In genomic region chr12:81776191-81776590, GRCm38 (mm10) we compare ENCODE assay signal across 10 mouse cellular contexts. TPM values are rescaled to one million over a fixed set of nuclear protein-coding genes. Genes with fewer than 3 reads are reported as not detected.
A peak's percentile ranks its signal among the peaks of the same experiment; 100 is the strongest.
DNase-seq lines count a peak whose midpoint lies in the region; TF ChIP-seq lines count a peak whose summit lies in the region.
"Had no signal": no experiment of that assay in that cellular context is flagged by ENCODE, and none has a peak within 500 bp of the region (broad histone marks: within the 10 kb centered on the region; RNA-seq: fewer than 3 reads in every experiment).

No protein-coding gene starts in this region.

- TF ChIP-seq CTCF in lung, adult 2 months (IDR thresholded peaks at IDR 0.05; ENCODE audit: insufficient read depth, low read length) = no peak

- H3K27ac ChIP-seq in heart, embryonic 10.5 days = no peak overlapping the region

- peak; percentile 67 for DNase-seq in heart, adult 11 months
- no peak for DNase-seq in heart, embryonic 10.5 days (ENCODE audit: low spot score)
- peak; percentile 47 for DNase-seq in lung, postnatal 10 days
- DNase-seq in lung, adult 2 months = no peak
- DNase-seq in c-Kit-positive CD71-positive TER-119-negative erythroid progenitor cells, embryonic 14.5 days (ENCODE audit: low read depth) = peak; percentile 16
- DNase-seq in left cerebral cortex, adult 9 months (ENCODE audit: low spot score in 2 of 2) = no peak
- no peak for DNase-seq in spleen, adult 12 weeks (ENCODE audit: low spot score)
- DNase-seq: gastrocnemius, postnatal 36 days had no signal

- H3ac ChIP-seq in myocyte (ENCODE audit: control insufficient read depth, insufficient read length) = no peak overlapping the region

- no peak overlapping the region for H3K4me2 ChIP-seq in myocyte (ENCODE audit: low read depth)

- peaks cover 10% of the 10 kb centered on the region for H3K4me1 ChIP-seq in heart, embryonic 10.5 days
- H3K4me1 ChIP-seq in lung, adult 2 months (ENCODE audit: control insufficient read depth, insufficient read depth, low read length) = peaks cover 2% of the 10 kb centered on the region; the same call in 1 of the 2 replicates

- no peaks in the 10 kb centered on the region for H3K36me3 ChIP-seq in heart, embryonic 10.5 days
- no peaks in the 10 kb centered on the region for H3K36me3 ChIP-seq in myocyte (ENCODE audit: control insufficient read depth, insufficient read depth)

- H3K9me3 ChIP-seq in heart, embryonic 10.5 days = no peaks in the 10 kb centered on the region
- H3K9me3 ChIP-seq: megakaryocyte, embryonic 14.5 days had no signal

- H3K4me3 ChIP-seq in heart, embryonic 10.5 days = no peak overlapping the region
- H3K4me3 ChIP-seq in lung, adult 2 months (replicated peaks; ENCODE audit: extremely low read depth, low read depth, low read length) = no peak overlapping the region
- no peak overlapping the region for H3K4me3 ChIP-seq in myocyte
- H3K4me3 ChIP-seq: megakaryocyte, embryonic 14.5 days had no signal

- H3K79me2 ChIP-seq in myocyte (ENCODE audit: control insufficient read depth, insufficient read depth) = no peaks in the 10 kb centered on the region

- TF ChIP-seq POLR2A in lung, adult 2 months (IDR thresholded peaks at IDR 0.05; ENCODE audit: borderline replicate concordance, extremely low read depth, low read depth, low read length) = no peak
- no peak for TF ChIP-seq POLR2A in myocyte (IDR thresholded peaks at IDR 0.05; ENCODE audit: insufficient read length, low read depth)

- 36% methylated on average over 3 of the region's 3 CpGs for WGBS in heart, embryonic 10.5 days
- 33% methylated on average over 3 of the region's 3 CpGs for WGBS in lung, adult 2 months

- H3K27me3 ChIP-seq in heart, embryonic 10.5 days (ENCODE audit: insufficient read depth, poor library complexity, severe bottlenecking) = peaks cover 33% of the 10 kb centered on the region
- peaks cover 21% of the 10 kb centered on the region for H3K27me3 ChIP-seq in myocyte (ENCODE audit: control insufficient read depth, insufficient read depth, insufficient read length)

TF ChIP-seq in myocyte, 11 proteins besides CTCF, POLR2A, EP300 and RAD21:
- TF ChIP-seq REST (IDR thresholded peaks at IDR 0.05; ENCODE audit: insufficient read depth, insufficient read length) = peak; percentile 83
- peak in 2 of 3 experiments; percentile 24 to 32 for TF ChIP-seq MYOD1 (IDR thresholded peaks at IDR 0.05; ENCODE audit: control insufficient read depth in 1 of 3, insufficient read length in 2 of 3, low read depth in 2 of 3)
- peak; percentile 48 for TF ChIP-seq MAX (IDR thresholded peaks at IDR 0.05; ENCODE audit: low read depth)
- TF ChIP-seq TCF12 (IDR thresholded peaks at IDR 0.05; ENCODE audit: insufficient read depth, poor library complexity, severe bottlenecking) = no peak
- TF ChIP-seq TCF3 (IDR thresholded peaks at IDR 0.05; ENCODE audit: insufficient read length, low read depth) = no peak
- TF ChIP-seq MYOG (IDR thresholded peaks at IDR 0.05; ENCODE audit: control insufficient read depth in 1 of 3, insufficient read depth in 1 of 3, insufficient read length in 2 of 3, low read depth in 2 of 3) = peak in 1 of 3 experiments; percentile 45
TF ChIP-seq in myocyte: peak in this region for 4.

RNA-seq across cellular contexts. Expression of gene Map3k9, which starts 4.8 kb away (rescaled TPM):
- polyA plus RNA-seq in heart, embryonic 10.5 days (2016; fragmentation: Nextera tagmentation; extraction: Ambion mirVana) = 0.21 and 0.59 TPM in 2 replicates
- 5.9 and 6.7 TPM in 2 replicates for polyA plus RNA-seq in lung, adult 2 months (2012; rRNA removed)
- polyA plus RNA-seq in myocyte (2012; fragmentation: generic; extraction: Trizol) = 0.20 TPM

Comparison
In these comparisons a context has a peak if more than half of its experiments do, and no peak if none do; other contexts are left out.
1. DNase-seq: peak in heart, adult 11 months (single experiment), lung, postnatal 10 days (single experiment) and c-Kit-positive CD71-positive TER-119-negative erythroid progenitor cells, embryonic 14.5 days (single experiment); none in heart, embryonic 10.5 days (single experiment), lung, adult 2 months (single experiment), left cerebral cortex, adult 9 months (0 of 2) and spleen, adult 12 weeks (single experiment).